Mouse (Mus musculus): ENCODE data around the gene Gm17416.

DNA sequence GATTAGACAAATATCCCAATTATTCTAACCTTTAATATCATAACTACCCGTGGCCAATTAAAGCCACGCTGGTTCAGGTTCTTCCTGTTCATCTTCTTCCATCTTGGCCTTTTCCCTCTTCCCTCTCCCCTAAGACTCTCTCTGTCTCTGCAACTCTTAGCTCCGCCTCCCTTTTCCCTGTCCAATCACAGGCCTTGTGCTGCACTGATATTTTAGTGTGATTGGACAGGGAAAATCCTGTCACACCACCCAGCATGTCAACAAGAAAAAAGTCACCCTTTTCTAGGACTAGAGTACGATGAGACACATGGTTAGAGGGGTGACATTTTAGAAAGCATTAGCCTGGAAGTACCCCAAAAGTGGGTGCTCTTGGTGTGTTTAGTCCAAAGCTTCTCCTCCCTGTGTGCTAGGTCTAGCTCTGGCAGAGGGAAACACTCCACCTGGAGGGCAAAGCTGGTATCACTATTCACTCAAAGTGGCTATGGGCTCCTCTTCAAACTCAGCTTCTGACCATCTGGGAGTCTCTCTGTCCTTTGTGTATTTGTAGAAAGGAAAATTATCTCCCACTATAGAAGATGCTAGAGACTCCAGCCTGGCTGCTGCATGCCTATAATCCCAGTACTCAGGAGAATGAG is 17.9 kb downstream of the Gm17416 start:
- TF ChIP-seq CTCF (IDR thresholded peaks at IDR 0.05 in 2 of 3, conservative IDR thresholded peaks at IDR 0.05 in 1 of 3; ENCODE audit: control insufficient read depth in 1 of 3, insufficient read depth in 1 of 3, low read depth in 2 of 3, low read length in 3 of 3, poor library complexity in 1 of 3, severe bottlenecking in 1 of 3) (peak; percentile 43 to 61 (median 52)), EP300 (IDR thresholded peaks at IDR 0.05; ENCODE audit: low read depth in 1 of 2, low read length in 2 of 2) (no peak), TBP (IDR thresholded peaks at IDR 0.05; ENCODE audit: low read depth, low read length) (no peak), CHD2 (IDR thresholded peaks at IDR 0.05; ENCODE audit: low read length) (no peak), USF2 (IDR thresholded peaks at IDR 0.05; ENCODE audit: borderline replicate concordance in 1 of 2, insufficient read depth in 1 of 2, low read depth in 1 of 2, low read length in 2 of 2) (no peak), TCF12 (IDR thresholded peaks at IDR 0.05; ENCODE audit: low read depth, low read length) (no peak), ZNF384 (IDR thresholded peaks at IDR 0.05; ENCODE audit: low read depth, low read length) (no peak), POLR2AphosphoS2 (IDR thresholded peaks at IDR 0.05; ENCODE audit: low read length) (no peak), ZKSCAN1 (IDR thresholded peaks at IDR 0.05; ENCODE audit: low read depth, low read length) (no peak), UBTF (IDR thresholded peaks at IDR 0.05; ENCODE audit: borderline replicate concordance, insufficient read depth, low read depth, low read length) (no peak)

Data from MEL (cell line).